Mouse (Mus musculus) liver, embryonic 14.5 days (tissue): ENCODE data around the gene Cyp11a1.

Experiments
- CTCF ChIP-seq: IDR thresholded peaks from 2 replicates; pipeline ENCODE4 v1.5.1; 2016; ENCODE audit warnings: antibody characterized with exemption, low read depth, control low read depth
- EP300 ChIP-seq: IDR thresholded peaks from 2 replicates; pipeline ENCODE4 v1.6.1; 2016; ENCODE audit warnings: antibody characterized with exemption, low read depth

DNA sequence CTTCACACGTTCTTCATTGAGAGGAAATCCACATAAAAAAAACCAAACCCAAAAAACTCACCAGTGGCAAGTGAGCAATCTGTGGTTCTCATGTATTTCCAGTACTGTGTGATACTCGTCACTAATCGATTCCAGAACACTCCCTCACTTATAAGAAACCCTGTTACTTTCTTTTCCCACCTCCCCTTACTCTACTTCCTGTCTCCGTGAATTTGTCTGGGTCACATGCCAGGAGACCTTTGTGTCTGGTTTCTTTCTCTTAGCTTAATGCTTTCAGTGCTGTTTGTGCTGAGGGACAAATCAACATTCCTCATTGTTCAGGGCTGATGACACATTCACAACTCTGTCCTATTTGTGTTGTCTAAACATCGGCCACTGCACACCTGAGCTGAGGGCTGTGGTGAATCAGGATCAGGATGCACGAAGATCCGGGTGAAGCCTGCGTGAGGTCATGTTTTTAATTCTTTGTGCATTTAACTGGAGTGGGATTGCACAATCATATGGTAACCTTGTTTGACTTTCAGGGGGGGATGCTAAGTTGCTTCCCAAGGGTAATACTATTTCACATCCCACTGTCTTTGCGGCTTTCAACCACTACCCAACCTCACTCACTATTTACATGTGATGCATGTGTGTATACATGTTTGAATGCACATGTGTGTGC is 33.3 kb upstream of the Cyp11a1 start:
- TF ChIP-seq CTCF: no peak
- no peak for TF ChIP-seq EP300
